Mouse (Mus musculus): Measurements from ENCODE around the gene Sema3c.
A peak's percentile ranks its signal among the peaks of the same experiment; 100 is the strongest.

The Sema3c gene

DNA sequence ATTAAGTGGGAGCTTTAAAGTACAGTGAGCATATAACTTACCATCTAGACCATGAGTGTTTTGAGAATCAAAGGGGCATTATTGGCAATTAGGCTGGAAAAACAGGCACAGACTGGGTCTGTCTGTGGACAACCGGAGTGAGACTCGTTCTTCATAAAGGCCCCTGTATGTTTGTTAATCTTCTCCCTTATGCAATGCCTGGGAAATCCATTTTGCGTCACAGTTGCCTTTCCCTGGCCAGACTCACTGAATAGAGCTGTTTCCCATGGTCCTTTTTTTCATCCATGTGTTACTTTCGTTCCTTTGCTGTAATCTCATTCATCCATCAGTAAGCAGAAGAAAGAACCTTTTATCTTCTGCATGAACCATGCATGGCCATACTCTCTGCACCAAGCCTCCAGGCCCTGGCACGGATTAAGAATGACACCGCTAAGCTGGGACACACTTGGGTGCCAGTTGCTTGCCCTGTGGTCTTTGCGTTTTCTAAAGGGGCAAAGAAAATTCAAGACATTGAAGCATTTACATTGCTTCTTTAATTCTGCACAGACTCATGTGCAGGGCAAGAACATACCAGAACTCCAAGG lies 73.7 kb downstream of the Sema3c start:
- no peak for DNase-seq (ENCODE audit: low read depth, low spot score)

DNA sequence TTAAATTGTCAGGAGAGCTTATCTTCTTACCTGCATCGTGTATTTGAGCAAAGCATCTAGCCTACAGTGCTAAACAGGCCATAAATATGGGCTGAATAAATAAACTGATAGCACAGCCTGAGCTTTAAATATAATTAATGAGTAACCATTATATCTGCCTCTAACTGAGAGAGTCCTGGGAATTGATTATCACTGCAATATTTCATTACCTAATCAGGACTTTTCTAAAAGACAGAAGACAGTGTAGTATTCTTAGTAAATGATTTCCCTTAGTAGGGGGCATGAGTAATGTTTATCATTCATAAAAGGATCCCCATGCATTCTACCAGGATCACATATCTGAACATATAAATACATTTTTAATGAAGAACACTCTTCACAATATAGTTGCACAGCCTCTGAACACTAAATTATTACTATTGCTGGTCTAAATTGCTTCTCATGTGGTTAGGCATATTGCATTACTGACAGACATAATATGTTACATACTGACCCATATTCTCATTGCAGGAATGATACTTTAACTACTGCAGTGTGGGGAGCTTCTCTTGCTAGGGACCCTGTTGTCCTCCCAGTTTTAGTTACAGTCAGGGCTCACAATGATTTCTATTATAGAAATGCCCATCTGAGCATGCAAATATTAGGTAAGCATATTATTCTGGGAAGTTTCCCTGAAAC lies 74.9 kb downstream of the Sema3c start:
- DNase-seq (ENCODE audit: low read depth, low spot score) = no peak

- DNase-seq (ENCODE audit: low read depth, low spot score) = no peak
These were observed 87.1 kb downstream of the Sema3c start for GRCm38 (mm10) chr5:17661223-17661622.

GRCm38 (mm10) chr5:17671356-17671755 lies 97.3 kb downstream of the Sema3c start:
- DNase-seq (ENCODE audit: low read depth, low spot score) = no peak

- DNase-seq (ENCODE audit: low read depth, low spot score) = no peak
These were observed 106.8 kb downstream of the Sema3c start for GRCm38 (mm10) chr5:17680862-17681261.

- DNase-seq (ENCODE audit: low read depth, low spot score) = no peak
These were observed 115.0 kb downstream of the Sema3c start for GRCm38 (mm10) chr5:17689121-17689520.

- no peak for DNase-seq (ENCODE audit: low read depth, low spot score)
These were observed 115.5 kb downstream of the Sema3c start for GRCm38 (mm10) chr5:17689604-17690003.

DNA sequence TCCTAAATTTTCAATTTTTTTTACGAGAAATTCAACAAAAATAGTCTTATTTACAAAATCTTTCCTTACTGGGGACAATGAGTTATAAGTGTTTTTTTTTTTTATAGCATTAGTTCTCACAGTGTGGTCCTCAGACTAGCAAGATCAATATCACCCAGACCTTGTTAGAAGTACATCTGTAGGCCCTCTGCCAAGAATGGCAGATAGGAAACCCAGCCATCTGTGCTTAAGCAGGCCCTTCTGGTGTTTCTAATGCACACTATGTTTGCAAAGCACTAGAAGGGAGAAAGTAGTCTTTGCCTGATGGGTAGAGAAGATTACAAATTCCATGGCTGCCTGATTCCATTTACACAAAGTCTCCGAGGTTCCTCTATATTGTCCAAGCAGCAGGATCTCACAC lies 121.3 kb downstream of the Sema3c start:
- no peak for DNase-seq (ENCODE audit: low read depth, low spot score)

DNA sequence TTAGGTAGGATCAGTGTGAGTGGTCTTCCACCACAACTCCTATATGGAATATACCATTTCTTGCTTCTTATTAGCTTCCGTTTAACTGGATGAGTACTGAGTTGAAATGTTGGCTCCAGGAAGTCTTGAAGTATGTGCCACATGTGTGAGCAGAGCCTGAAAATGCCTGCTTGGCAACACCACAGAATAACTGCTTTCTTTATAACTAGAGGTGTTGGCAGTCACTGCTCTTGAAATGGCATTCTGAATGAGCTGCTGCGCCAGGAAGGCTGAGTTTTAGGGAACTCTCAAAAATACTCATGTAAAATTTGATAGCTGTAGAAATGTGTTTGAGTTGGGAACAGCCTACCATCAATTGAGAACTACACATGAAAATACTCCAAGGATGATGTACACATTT lies 124.8 kb downstream of the Sema3c start:
- no peak for DNase-seq (ENCODE audit: low read depth, low spot score)

DNA sequence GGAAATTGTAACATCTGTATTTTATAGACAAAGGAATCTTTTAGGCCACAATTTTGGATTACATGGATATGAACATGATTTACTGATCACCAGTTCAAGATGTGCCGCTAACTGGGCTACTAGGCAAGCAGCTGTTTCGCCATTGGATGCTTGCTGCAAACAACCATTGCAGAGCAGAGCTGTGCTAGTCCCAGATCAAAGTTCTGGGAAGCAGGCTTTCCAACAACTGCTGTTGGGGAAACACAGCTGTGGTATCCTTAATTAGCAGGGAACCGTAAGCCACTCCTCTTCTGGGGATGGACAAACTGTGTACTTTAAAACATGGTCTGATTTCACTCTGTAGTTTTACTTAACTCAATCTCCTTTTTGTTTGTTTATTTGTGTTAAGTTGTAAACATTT lies 130.1 kb downstream of the Sema3c start:
- DNase-seq (ENCODE audit: low read depth, low spot score) = no peak

GRCm38 (mm10) chr5:17707086-17707485 lies 133.0 kb downstream of the Sema3c start:
- DNase-seq (ENCODE audit: low read depth, low spot score) = no peak

GRCm38 (mm10) chr5:17712374-17712773 lies 138.3 kb downstream of the Sema3c start:
- no peak for DNase-seq (ENCODE audit: low read depth, low spot score)

DNA sequence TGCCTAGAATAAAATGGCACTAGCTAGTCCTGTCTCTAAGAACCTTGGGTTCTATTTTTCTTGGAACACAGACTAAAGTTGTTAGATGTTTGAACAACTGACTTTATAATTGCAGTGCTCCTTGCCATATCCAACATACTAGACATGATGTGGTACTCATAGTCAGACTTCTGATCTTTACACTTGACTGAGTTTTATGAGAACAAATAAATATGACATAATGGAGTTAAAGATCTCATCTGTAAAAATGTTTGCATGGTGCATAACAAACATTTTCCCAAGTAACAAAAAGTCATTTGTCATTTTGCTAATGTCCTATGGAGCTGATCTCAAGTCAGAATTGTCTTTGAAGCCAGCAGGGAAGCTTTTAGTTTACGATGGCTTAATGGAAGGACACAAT lies 141.1 kb downstream of the Sema3c start:
- no peak for DNase-seq (ENCODE audit: low read depth, low spot score)

GRCm38 (mm10) chr5:17720011-17720410 lies 145.9 kb downstream of the Sema3c start:
- DNase-seq (ENCODE audit: low read depth, low spot score) = no peak

DNA sequence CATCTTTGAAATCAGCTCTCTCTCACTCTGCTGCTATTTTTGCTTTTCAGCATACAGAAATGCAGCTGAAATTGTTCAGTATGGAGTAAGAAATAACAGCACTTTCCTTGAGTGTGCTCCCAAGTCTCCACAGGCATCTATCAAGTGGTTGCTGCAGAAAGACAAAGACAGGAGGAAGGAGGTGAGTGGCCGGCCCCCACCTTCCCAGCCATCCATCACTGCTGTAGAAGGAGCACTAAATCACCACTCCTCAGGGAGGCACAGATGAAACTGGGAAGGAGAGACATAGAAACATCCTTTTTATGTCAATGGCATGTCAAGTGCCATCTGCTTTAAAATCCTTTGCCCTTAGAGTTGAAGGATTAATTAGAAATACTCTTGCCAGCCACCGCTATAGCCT lies 149.9 kb downstream of the Sema3c start:
- no peak for DNase-seq (ENCODE audit: low read depth, low spot score)

GRCm38 (mm10) chr5:17728047-17728446 lies 154.0 kb downstream of the Sema3c start:
- DNase-seq (ENCODE audit: low read depth, low spot score) = no peak

- DNase-seq (ENCODE audit: low read depth, low spot score) = no peak
These were observed 165.7 kb downstream of the Sema3c start for GRCm38 (mm10) chr5:17739805-17740204.

DNA sequence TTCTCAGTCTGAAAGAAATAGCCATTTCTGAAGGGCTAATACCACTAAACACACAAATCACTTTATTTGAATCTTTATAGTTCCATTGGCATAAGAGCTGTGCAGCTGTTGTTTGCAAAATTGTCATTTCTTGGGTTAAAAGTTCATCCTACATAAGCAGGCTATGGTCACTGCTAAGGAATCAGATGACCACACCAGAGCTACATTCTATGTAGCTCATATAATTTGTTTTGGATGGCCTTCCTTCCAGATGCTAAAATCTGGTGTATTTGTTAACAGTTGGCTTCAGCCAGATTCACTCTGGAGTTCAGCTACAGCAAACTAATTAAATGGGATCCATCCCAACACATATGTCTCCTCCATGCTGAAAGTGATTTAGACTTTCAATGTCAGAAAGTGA lies 172.4 kb downstream of the Sema3c start:
- DNase-seq (ENCODE audit: low read depth, low spot score) = no peak

- peak; percentile 10 for DNase-seq (ENCODE audit: low read depth, low spot score)
These were observed 173.1 kb downstream of the Sema3c start for GRCm38 (mm10) chr5:17747143-17747542.

- DNase-seq (ENCODE audit: low read depth, low spot score) = no peak
These were observed 174.2 kb downstream of the Sema3c start for GRCm38 (mm10) chr5:17748293-17748692.

DNA sequence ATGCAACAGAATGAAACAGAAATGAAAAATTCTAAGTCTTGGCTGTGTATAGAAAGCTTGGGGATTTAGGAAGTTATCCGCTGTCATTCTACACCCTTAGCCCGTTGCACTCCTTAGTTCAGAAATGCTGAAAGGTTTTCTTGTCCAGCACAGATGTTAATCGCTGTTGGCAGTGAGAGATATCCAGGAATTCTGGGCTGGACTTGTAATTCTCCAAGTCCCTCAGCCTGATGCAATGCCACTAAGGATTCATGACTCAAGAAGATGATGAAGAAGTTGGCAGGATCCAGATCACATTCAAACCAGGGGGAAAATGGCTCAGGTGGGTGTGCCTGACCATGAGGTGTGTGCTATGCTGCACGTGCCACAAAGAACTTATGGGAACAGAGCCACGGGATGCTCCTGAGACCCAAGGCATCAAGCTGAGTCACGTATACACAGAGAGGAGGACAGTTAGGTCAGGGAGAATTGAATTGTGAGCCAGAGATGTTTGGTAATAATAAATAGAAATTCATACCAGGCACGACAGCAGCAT lies 179.5 kb downstream of the Sema3c start:
- no peak for DNase-seq (ENCODE audit: low read depth, low spot score)

GRCm38 (mm10) chr5:17766006-17766677 lies 192.1 kb downstream of the Sema3c start:
- DNase-seq (ENCODE audit: low read depth, low spot score) = peak; percentile 60

DNA sequence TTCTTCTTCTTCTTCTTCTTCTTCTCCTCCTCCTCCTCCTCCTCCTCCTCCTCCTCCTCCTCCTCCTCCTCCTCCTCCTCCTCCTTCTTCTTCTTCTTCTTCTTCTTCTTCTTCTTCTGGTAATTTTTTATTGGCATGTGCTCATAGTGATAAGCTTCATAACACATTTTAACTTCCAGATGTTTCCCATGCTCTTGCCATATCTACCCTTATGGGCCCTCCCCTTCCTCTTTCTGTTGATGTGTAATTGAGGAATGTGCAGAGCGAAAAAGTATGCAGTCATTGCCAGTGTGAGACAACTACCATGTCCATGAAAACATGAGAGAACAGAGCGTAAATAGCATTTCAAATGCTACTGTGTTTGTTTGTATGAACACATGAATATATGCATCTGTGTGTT lies 196.2 kb downstream of the Sema3c start:
- DNase-seq (ENCODE audit: low read depth, low spot score) = no peak

Data from ZHBTc4 (cell line).